Mouse (Mus musculus): ENCODE measurements around the gene Rpp21. TPM values are rescaled to one million over a fixed set of nuclear protein-coding genes. Genes with fewer than 3 reads are reported as not detected.
"Not testable (repeated sequence)": the region's sequence is repeated elsewhere in the genome, so short reads cannot be mapped to it uniquely, and the experiment has no call there.

The Rpp21 gene
- polyA plus RNA-seq, 1 experiment: 76.1 TPM

- no peak for DNase-seq (ENCODE audit: low read depth)
- TF ChIP-seq CTCF (IDR thresholded peaks at IDR 0.05; ENCODE audit: borderline replicate concordance, extremely low read depth, insufficient read depth, insufficient read length) (no peak), POLR2A (IDR thresholded peaks at IDR 0.05; ENCODE audit: borderline replicate concordance, extremely low read depth, insufficient read depth, insufficient read length, poor library complexity, severe bottlenecking) (no peak)
Observed at GRCm38 (mm10) chr17:36261511-36262166, 3.8 kb upstream of the Rpp21 start.

- DNase-seq (ENCODE audit: low read depth): peak; percentile 91
- TF ChIP-seq CTCF (IDR thresholded peaks at IDR 0.05; ENCODE audit: borderline replicate concordance, extremely low read depth, insufficient read depth, insufficient read length): peak; percentile 66; the same call in 1 of the 2 replicates
- TF ChIP-seq POLR2A (IDR thresholded peaks at IDR 0.05; ENCODE audit: borderline replicate concordance, extremely low read depth, insufficient read depth, insufficient read length, poor library complexity, severe bottlenecking): peak; percentile 49; the same call in 1 of the 2 replicates
Observed at GRCm38 (mm10) chr17:36257241-36257947, 475 bp downstream of the Rpp21 start.

- no peak for TF ChIP-seq POLR2A (IDR thresholded peaks at IDR 0.05; ENCODE audit: borderline replicate concordance, extremely low read depth, insufficient read depth, insufficient read length, poor library complexity, severe bottlenecking)
- TF ChIP-seq CTCF (IDR thresholded peaks at IDR 0.05; ENCODE audit: borderline replicate concordance, extremely low read depth, insufficient read depth, insufficient read length): no peak
- DNase-seq (ENCODE audit: low read depth): no peak
Observed at GRCm38 (mm10) chr17:36253087-36253600, 4.7 kb downstream of the Rpp21 start.

- no peak for DNase-seq (ENCODE audit: low read depth)
- TF ChIP-seq CTCF (IDR thresholded peaks at IDR 0.05; ENCODE audit: borderline replicate concordance, extremely low read depth, insufficient read depth, insufficient read length) (no peak), POLR2A (IDR thresholded peaks at IDR 0.05; ENCODE audit: borderline replicate concordance, extremely low read depth, insufficient read depth, insufficient read length, poor library complexity, severe bottlenecking) (no peak)
Observed at GRCm38 (mm10) chr17:36252250-36252876, 5.5 kb downstream of the Rpp21 start.

GRCm38 (mm10) chr17:36248886-36249285, 9.0 kb downstream of the Rpp21 start:
- no peak for DNase-seq (ENCODE audit: low read depth)

GRCm38 (mm10) chr17:36245741-36246140, 12.1 kb downstream of the Rpp21 start:
- TF ChIP-seq CTCF (IDR thresholded peaks at IDR 0.05; ENCODE audit: borderline replicate concordance, extremely low read depth, insufficient read depth, insufficient read length) (no peak), POLR2A (IDR thresholded peaks at IDR 0.05; ENCODE audit: borderline replicate concordance, extremely low read depth, insufficient read depth, insufficient read length, poor library complexity, severe bottlenecking) (no peak)
- DNase-seq (ENCODE audit: low read depth): no peak

More at GRCm38 (mm10) chr17:36248886-36249285, 9.0 kb downstream of the Rpp21 start:
- TF ChIP-seq POLR2A (IDR thresholded peaks at IDR 0.05; ENCODE audit: borderline replicate concordance, extremely low read depth, insufficient read depth, insufficient read length, poor library complexity, severe bottlenecking): no peak
- TF ChIP-seq CTCF (IDR thresholded peaks at IDR 0.05; ENCODE audit: borderline replicate concordance, extremely low read depth, insufficient read depth, insufficient read length): no peak

GRCm38 (mm10) chr17:36244031-36244430, 13.8 kb downstream of the Rpp21 start:
- DNase-seq (ENCODE audit: low read depth): no peak
- TF ChIP-seq CTCF (IDR thresholded peaks at IDR 0.05; ENCODE audit: borderline replicate concordance, extremely low read depth, insufficient read depth, insufficient read length) (no peak), POLR2A (IDR thresholded peaks at IDR 0.05; ENCODE audit: borderline replicate concordance, extremely low read depth, insufficient read depth, insufficient read length, poor library complexity, severe bottlenecking) (no peak)

GRCm38 (mm10) chr17:36240637-36241213, 17.1 kb downstream of the Rpp21 start:
- no peak for DNase-seq (ENCODE audit: low read depth)
- TF ChIP-seq CTCF (IDR thresholded peaks at IDR 0.05; ENCODE audit: borderline replicate concordance, extremely low read depth, insufficient read depth, insufficient read length): no peak
- no peak for TF ChIP-seq POLR2A (IDR thresholded peaks at IDR 0.05; ENCODE audit: borderline replicate concordance, extremely low read depth, insufficient read depth, insufficient read length, poor library complexity, severe bottlenecking)

GRCm38 (mm10) chr17:36237321-36237921, 20.4 kb downstream of the Rpp21 start:
- TF ChIP-seq POLR2A (IDR thresholded peaks at IDR 0.05; ENCODE audit: borderline replicate concordance, extremely low read depth, insufficient read depth, insufficient read length, poor library complexity, severe bottlenecking) (no peak), CTCF (IDR thresholded peaks at IDR 0.05; ENCODE audit: borderline replicate concordance, extremely low read depth, insufficient read depth, insufficient read length) (no peak)
- DNase-seq (ENCODE audit: low read depth): peak; percentile 19

- not testable (repeated sequence) for DNase-seq (ENCODE audit: low read depth)
Observed at GRCm38 (mm10) chr17:36235300-36235699, 22.6 kb downstream of the Rpp21 start.

- no peak for TF ChIP-seq CTCF (IDR thresholded peaks at IDR 0.05; ENCODE audit: borderline replicate concordance, extremely low read depth, insufficient read depth, insufficient read length)
- TF ChIP-seq POLR2A (IDR thresholded peaks at IDR 0.05; ENCODE audit: borderline replicate concordance, extremely low read depth, insufficient read depth, insufficient read length, poor library complexity, severe bottlenecking): no peak
Observed at GRCm38 (mm10) chr17:36233572-36233971, 24.3 kb downstream of the Rpp21 start.

More at GRCm38 (mm10) chr17:36233572-36233971, 24.3 kb downstream of the Rpp21 start:
- no peak for DNase-seq (ENCODE audit: low read depth)

All from brain, embryonic 14.5 days (tissue).